Mouse (Mus musculus) forebrain, postnatal 0 days (tissue): ENCODE measurements around the gene E2f4. TPM values are rescaled to one million over a fixed set of nuclear protein-coding genes. Genes with fewer than 3 reads are reported as not detected.

Experiments
- ATAC-seq: fragments of 200-750 bp; cut with Nextera tagmentation; 2 replicates; pipeline ENCODE4 v1.8.0; 2017; ENCODE audit warnings: mild to moderate bottlenecking, moderate library complexity
- DNase-seq: peaks from one replicate; pipeline ENCODE4 v3.0.0-alpha.2; 2015
- H3K27ac ChIP-seq: fragments of 300-500 bp; sonication (generic); 2 replicates; pipeline ENCODE4 v1.5.1; 2014; ENCODE audit warnings: low read depth, mild to moderate bottlenecking, antibody characterized with exemption, low read length, moderate library complexity, mixed read lengths
- H3K27me3 ChIP-seq: fragments of 300-500 bp; sonication (generic); 2 replicates; pipeline ENCODE4 v1.6.1; 2014; ENCODE audit warnings: mild to moderate bottlenecking, low read length, mixed read lengths; ENCODE audit not compliant: insufficient read depth
- H3K36me3 ChIP-seq: fragments of 300-500 bp; sonication (generic); 2 replicates; pipeline ENCODE4 v1.6.1; 2014; ENCODE audit warnings: mild to moderate bottlenecking, moderate library complexity; ENCODE audit not compliant: insufficient read depth
- H3K4me1 ChIP-seq: fragments of 300-500 bp; sonication (generic); 2 replicates; pipeline ENCODE4 v1.6.1; 2014; ENCODE audit warnings: antibody characterized with exemption; ENCODE audit not compliant: insufficient read depth
- H3K4me2 ChIP-seq: fragments of 300-500 bp; sonication (generic); 2 replicates; pipeline ENCODE4 v1.6.1; 2014; ENCODE audit warnings: low read depth, mild to moderate bottlenecking, moderate library complexity
- H3K4me3 ChIP-seq: fragments of 300-500 bp; sonication (generic); 2 replicates; pipeline ENCODE4 v1.5.1; 2014; ENCODE audit warnings: low read depth, low read length, mixed read lengths
- H3K9ac ChIP-seq: fragments of 300-500 bp; sonication (generic); 2 replicates; pipeline ENCODE4 v1.6.1; 2014; ENCODE audit warnings: mild to moderate bottlenecking
- H3K9me3 ChIP-seq: fragments of 300-500 bp; sonication (generic); 2 replicates; pipeline ENCODE4 v1.6.1; 2016; ENCODE audit warnings: low read length
- CTCF ChIP-seq: sonication (generic); IDR thresholded peaks from 2 replicates; pipeline ENCODE4 v1.5.1; 2016; ENCODE audit warnings: antibody characterized with exemption, control low read depth, low read depth
- WGBS: fragments of 180-500 bp; shearing (Covaris S2); extraction: QIAGEN DNeasy Blood & Tissue Kit; methylation state at CpG from one replicate; pipeline ENCODE4 v1.1.7; 2014; 5-methylcytosine and 5-hydroxymethylcytosine counted together
- polyA plus RNA-seq: library from polyadenylated mRNA; unstranded; fragments of >200 nt; fragmentation: Nextera tagmentation; extraction: Ambion mirVana; gene quantifications from 2 replicates; pipeline ENCODE4 v1.2.1, GENCODE M21; 2015
- total RNA-seq: library from RNA; depleted of rRNA; stranded (reverse); fragments of >200 nt; gene quantifications from 2 replicates; pipeline ENCODE4 v1.2.3, GENCODE M21; 2014

The E2f4 gene
- total and polyA plus RNA-seq, 2 experiments from 2014 or later, result 30.6 to 36.7 TPM

- peaks cover 68% of the 10 kb centered on the region for H3K36me3 ChIP-seq
- DNase-seq, result no peak
- H3K27ac ChIP-seq, result no peak overlapping the region
- no peak overlapping the region for H3K4me3 ChIP-seq
- TF ChIP-seq CTCF, result no peak
- no peak overlapping the region for H3K9ac ChIP-seq
- peaks cover 10% of the 10 kb centered on the region; the same call in 1 of the 2 replicates for H3K4me1 ChIP-seq
- WGBS, result 89% methylated on average over 8 of the region's 8 CpGs
- no peaks in the 10 kb centered on the region for H3K9me3 ChIP-seq
- H3K27me3 ChIP-seq, result no peaks in the 10 kb centered on the region
- no peak overlapping the region for H3K4me2 ChIP-seq
- ATAC-seq, result no peak
These were observed 5.9 kb downstream of the E2f4 start for GRCm38 (mm10) chr8:105303396-105303795.

GRCm38 (mm10) chr8:105303874-105304273, 6.4 kb downstream of the E2f4 start:
- H3K4me2 ChIP-seq, result no peak overlapping the region
- H3K9me3 ChIP-seq, result no peaks in the 10 kb centered on the region
- DNase-seq (no peak), ATAC-seq (no peak)
- H3K36me3 ChIP-seq, result peaks cover 73% of the 10 kb centered on the region
- H3K27ac ChIP-seq, result no peak overlapping the region
- no peaks in the 10 kb centered on the region for H3K27me3 ChIP-seq
- H3K4me1 ChIP-seq, result peaks cover 5% of the 10 kb centered on the region; the same call in 1 of the 2 replicates
- no peak overlapping the region for H3K9ac ChIP-seq
- no peak for TF ChIP-seq CTCF
- WGBS, result 86% methylated on average over 9 of the region's 9 CpGs
- H3K4me3 ChIP-seq, result no peak overlapping the region

DNA sequence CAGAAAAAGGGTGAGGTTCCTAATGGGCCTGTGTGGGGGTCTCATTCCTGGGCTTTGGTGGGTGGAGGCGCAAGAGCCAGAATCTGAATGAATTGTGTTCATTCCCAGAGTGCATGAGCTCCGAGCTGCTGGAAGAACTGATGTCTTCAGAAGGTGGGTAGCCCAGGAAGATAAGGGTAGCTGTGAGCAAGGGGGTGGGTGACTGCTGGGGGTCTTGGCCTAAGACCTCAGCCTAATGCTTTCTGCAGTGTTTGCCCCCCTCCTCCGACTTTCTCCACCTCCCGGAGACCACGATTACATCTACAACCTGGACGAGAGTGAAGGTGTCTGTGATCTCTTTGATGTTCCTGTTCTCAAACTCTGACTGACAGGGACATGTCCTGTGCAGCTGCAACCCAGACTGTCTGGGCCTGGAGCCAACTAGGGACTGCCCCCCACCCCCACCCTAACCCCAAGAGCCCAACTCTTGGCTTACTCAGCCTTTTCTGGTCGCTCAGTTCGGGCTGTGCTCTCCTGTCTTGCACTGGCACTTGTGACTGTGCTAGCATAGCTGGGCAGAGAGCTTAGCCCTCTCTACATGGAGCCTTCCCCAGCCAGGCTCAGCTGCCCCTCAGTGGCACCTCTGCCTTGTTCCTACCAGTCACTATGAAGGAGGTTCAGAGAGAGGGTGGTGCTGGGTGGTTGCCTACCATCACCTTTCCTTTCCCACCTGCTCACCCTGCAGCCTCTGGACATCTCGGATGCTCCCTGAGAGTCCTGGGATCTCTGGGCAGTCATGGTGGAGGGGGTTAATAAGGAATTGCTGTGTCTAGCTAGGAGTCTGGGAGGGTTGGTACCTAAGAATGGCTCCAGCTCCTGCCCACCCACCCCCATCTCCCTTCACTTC, 7.1 kb downstream of the E2f4 start:
- Histone ChIP-seq H3K9me3 (no peaks in the 10 kb centered on the region), H3K9ac (no peak overlapping the region), H3K4me1 (peaks cover 4% of the 10 kb centered on the region; the same call in 1 of the 2 replicates), H3K27me3 (no peaks in the 10 kb centered on the region), H3K4me3 (no peak overlapping the region), H3K36me3 (peaks cover 78% of the 10 kb centered on the region), H3K4me2 (no peak overlapping the region), H3K27ac (no peak overlapping the region)
- no peak for TF ChIP-seq CTCF
- ATAC-seq (no peak), DNase-seq (no peak)
- WGBS, result 61% methylated on average over 9 of the region's 9 CpGs

DNA sequence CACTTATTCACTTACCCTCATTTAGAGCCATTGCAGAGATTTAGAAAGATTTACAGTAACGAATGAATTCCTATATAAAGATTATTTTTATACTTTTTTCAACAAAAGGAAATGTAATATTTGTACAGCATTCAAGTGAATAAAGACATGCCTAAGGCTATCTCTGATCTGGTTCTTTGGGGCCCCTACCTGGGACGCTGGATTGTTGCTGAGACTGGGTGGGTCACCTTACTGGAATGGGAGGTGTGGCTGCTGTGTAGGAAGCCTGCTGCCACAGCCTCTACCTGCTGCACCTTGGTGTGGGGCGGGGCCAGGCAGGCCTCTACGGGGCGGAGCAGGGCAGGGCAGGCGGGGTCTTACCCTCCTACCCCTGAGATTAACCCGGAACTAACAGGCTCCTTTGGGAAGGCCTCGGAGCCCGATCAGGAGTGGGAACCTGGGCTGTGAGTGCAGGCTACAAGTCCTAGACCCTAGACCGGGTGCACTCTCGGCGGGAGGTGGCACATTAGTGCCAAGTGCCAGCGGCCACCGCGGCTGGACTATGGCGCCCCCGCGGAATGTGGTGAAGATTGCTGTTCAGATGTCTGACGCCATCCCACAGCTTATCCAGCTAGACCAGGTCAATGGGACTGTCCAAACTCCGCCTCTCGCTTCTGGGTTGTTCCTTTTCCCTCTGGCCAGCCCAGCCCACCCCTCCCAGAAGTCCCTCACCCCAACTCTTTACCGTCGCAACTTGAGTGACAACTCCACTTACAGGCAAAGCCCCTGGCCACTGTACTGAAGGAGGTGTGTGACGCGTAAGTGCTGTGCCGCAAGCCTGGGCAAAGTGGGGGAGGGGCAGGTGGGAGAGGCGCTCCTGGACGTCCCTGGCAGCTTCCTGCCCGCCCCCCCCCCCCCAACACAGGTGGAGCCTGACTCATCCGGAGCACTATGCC, 8.0 kb downstream of the E2f4 start, which contains the start of gene Elmo3:
Gene Elmo3 (plus strand): TSS at position 391 of the 935 bp plus-strand sequence.
- H3K9me3 ChIP-seq, result no peaks in the 10 kb centered on the region
- TF ChIP-seq CTCF, result peak; percentile 22; the same call in 1 of the 2 replicates
- WGBS, result 10% methylated on average over 30 of the region's 30 CpGs
- H3K27ac ChIP-seq, result no peak within 1 kb of the TSS
- DNase-seq (no peak), ATAC-seq (peak; percentile 56)
- H3K27me3 ChIP-seq, result no peaks in the 10 kb centered on the region
- peak within 1 kb of the TSS; percentile 10; the same call in 1 of the 2 replicates for H3K9ac ChIP-seq
- H3K4me1 ChIP-seq, result peaks cover 4% of the 10 kb centered on the region; the same call in 1 of the 2 replicates
- H3K4me3 ChIP-seq, result no peak within 1 kb of the TSS
- H3K36me3 ChIP-seq, result peaks cover 78% of the 10 kb centered on the region
- H3K4me2 ChIP-seq, result peak within 1 kb of the TSS; percentile 26

DNA sequence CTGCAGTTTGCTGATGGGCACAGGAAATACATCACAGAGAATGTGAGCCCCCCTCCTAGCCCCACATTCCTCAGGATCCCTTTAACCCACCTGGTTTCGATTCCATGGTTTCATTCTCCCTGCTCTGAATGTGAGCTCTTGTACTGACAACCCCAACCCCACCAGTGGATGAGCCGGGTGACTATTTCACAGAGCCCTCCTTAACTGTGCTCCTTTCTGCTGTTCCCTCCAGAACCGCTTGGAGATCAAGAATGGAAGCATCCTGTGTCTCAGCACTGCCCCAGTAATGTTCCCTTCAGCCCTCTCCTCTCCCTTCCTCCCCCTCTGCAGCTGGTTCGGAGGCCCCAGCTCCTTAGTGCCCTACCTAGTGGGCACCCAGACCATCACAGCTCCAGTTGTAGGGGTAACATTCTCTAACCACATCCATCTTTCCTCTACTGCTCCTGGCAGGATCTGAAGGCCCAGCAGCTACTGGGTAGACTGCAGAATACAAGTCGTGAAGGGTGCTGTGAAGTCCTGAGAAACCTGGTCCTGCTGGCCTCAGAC, 8.8 kb downstream of the E2f4 start:
- ATAC-seq (peak; percentile 51), DNase-seq (no peak)

GRCm38 (mm10) chr8:105307670-105308069, 10.2 kb downstream of the E2f4 start:
- H3K27ac ChIP-seq, result no peak overlapping the region
- H3K4me3 ChIP-seq, result no peak overlapping the region
- WGBS, result 96% methylated on average over 13 of the region's 13 CpGs
- no peak for TF ChIP-seq CTCF
- peaks cover 65% of the 10 kb centered on the region for H3K36me3 ChIP-seq
- DNase-seq, result no peak
- no peaks in the 10 kb centered on the region for H3K27me3 ChIP-seq
- ATAC-seq, result no peak
- no peaks in the 10 kb centered on the region for H3K9me3 ChIP-seq
- no peak overlapping the region for H3K9ac ChIP-seq
- H3K4me2 ChIP-seq, result no peak overlapping the region
- peaks cover 4% of the 10 kb centered on the region; the same call in 1 of the 2 replicates for H3K4me1 ChIP-seq

More for the DNA sequence above, 8.8 kb downstream of the E2f4 start:
- no peaks in the 10 kb centered on the region for H3K27me3 ChIP-seq
- peaks cover 70% of the 10 kb centered on the region for H3K36me3 ChIP-seq
- peak overlapping the region; percentile 26; the same call in 1 of the 2 replicates for H3K4me2 ChIP-seq
- H3K9ac ChIP-seq, result peak overlapping the region; percentile 10; the same call in 1 of the 2 replicates
- H3K27ac ChIP-seq, result no peak overlapping the region
- no peak for TF ChIP-seq CTCF
- H3K9me3 ChIP-seq, result no peaks in the 10 kb centered on the region
- H3K4me3 ChIP-seq, result no peak overlapping the region
- WGBS, result 66% methylated on average over 5 of the region's 5 CpGs
- peaks cover 4% of the 10 kb centered on the region; the same call in 1 of the 2 replicates for H3K4me1 ChIP-seq
